Mouse (Mus musculus) cerebellum, adult 2 months (tissue): Measurements from ENCODE around the gene Il20rb.

Experiments
- CTCF ChIP-seq: fragments of 200-500 bp; IDR thresholded peaks from 2 replicates; pipeline ENCODE4 v1.5.1; 2011; ENCODE audit warnings: low read depth, mild to moderate bottlenecking, control low read depth, low read length, moderate library complexity, borderline replicate concordance; ENCODE audit not compliant: insufficient read depth
- POLR2A ChIP-seq: fragments of 200-500 bp; IDR thresholded peaks from 2 replicates; pipeline ENCODE4 v1.6.1; 2011; ENCODE audit warnings: low read length, control low read depth, borderline replicate concordance; ENCODE audit not compliant: insufficient read depth

GRCm38 (mm10) chr9:100483318-100483717 lies 3.3 kb downstream of the Il20rb start:
- no peak for TF ChIP-seq POLR2A
- TF ChIP-seq CTCF = no peak
